ENCODE assay signal across 11 mouse cellular contexts in the genomic region with DNA sequence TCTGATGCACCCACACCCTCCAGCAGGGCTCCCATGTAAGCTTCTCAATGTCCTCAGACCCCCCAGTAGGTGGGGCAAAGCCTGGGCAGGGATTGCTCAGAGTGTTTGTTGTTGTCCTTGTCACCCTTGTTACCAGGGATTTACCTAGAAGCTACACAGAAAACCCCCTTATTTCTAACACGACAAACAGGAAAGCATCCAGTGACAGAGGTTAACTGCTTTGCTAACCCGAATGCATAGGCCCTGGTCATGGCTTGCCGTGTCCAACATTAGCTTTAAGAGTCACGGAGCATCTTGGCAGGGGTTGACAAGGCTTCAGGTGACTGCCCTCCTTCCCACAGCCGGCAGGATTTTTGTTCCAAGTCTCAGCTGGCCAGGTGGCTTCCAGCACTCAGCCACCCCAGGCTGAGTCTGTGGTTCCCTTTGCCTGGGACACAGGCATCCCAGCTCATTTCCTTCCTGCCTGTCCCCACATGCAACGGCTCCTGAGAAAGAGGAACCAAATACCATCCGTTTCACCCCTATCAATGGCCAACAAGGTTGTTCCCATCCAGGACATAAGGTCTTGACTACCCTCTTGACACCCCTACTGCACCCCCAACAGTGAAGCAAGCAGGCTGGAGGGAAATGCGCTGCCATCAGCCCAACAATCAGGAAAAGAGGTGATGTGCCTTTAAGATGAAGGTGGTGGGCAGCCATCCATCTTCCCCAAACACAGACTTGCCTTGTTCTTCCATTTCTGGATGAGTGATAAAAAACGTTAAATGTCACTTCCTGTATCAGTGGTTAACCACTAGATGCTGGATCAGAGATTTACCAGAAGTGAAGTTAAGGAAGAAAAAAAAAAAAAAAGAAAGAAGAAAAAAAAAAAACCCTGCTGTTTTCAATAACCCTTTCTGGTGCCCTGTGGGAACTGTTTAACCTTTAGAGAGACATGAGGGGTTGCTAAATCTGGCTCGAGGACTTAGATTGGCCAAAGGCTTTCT. TPM values are rescaled to one million over a fixed set of nuclear protein-coding genes. Genes with fewer than 3 reads are reported as not detected.
DNase-seq lines count a peak whose midpoint lies in the region; ATAC-seq lines count a peak whose summit lies in the region.
"Had no signal": no experiment of that assay in that cellular context is flagged by ENCODE, and none has a peak within 500 bp of the region (broad histone marks: within the 10 kb centered on the region; RNA-seq: fewer than 3 reads in every experiment).

No protein-coding gene starts in this region.

- H3K4me1 ChIP-seq in lung, embryonic 16.5 days (replicated peaks; ENCODE audit: control insufficient read depth, insufficient read depth, low read length): no peaks in the 10 kb centered on the region; the same call in 1 of the 2 replicates
- peaks cover 26% of the 10 kb centered on the region for H3K4me1 ChIP-seq in heart, embryonic 10.5 days
- no peaks in the 10 kb centered on the region for H3K4me1 ChIP-seq in hindbrain, embryonic 16.5 days (ENCODE audit: control insufficient read depth, insufficient read depth, low read depth, low read length)
- H3K4me1 ChIP-seq in midbrain, embryonic 13.5 days (replicated peaks): no peaks in the 10 kb centered on the region

- no peak overlapping the region for H3K9ac ChIP-seq in lung, embryonic 16.5 days (ENCODE audit: low read length)
- H3K9ac ChIP-seq in hindbrain, embryonic 16.5 days (ENCODE audit: low read depth, low read length): no peak overlapping the region
- no peak overlapping the region for H3K9ac ChIP-seq in midbrain, embryonic 13.5 days (replicated peaks)

- H3K36me3 ChIP-seq in lung, embryonic 16.5 days (ENCODE audit: control insufficient read depth, insufficient read depth, low read length): no peaks in the 10 kb centered on the region
- H3K36me3 ChIP-seq in heart, embryonic 10.5 days: no peaks in the 10 kb centered on the region
- H3K36me3 ChIP-seq in hindbrain, embryonic 16.5 days (ENCODE audit: control insufficient read depth, insufficient read depth, low read length): no peaks in the 10 kb centered on the region
- no peaks in the 10 kb centered on the region for H3K36me3 ChIP-seq in midbrain, embryonic 13.5 days

- no peak overlapping the region for H3K4me3 ChIP-seq in lung, embryonic 16.5 days (ENCODE audit: low read length)
- no peak overlapping the region for H3K4me3 ChIP-seq in heart, embryonic 10.5 days
- H3K4me3 ChIP-seq in hindbrain, embryonic 16.5 days (ENCODE audit: low read length): no peak overlapping the region
- no peak overlapping the region for H3K4me3 ChIP-seq in midbrain, embryonic 13.5 days (replicated peaks)

- H3K9me3 ChIP-seq in lung, embryonic 16.5 days (ENCODE audit: control insufficient read depth, low read length): no peaks in the 10 kb centered on the region
- H3K9me3 ChIP-seq in heart, embryonic 10.5 days: no peaks in the 10 kb centered on the region
- no peaks in the 10 kb centered on the region for H3K9me3 ChIP-seq in hindbrain, embryonic 16.5 days (ENCODE audit: control insufficient read depth, low read length)
- no peaks in the 10 kb centered on the region for H3K9me3 ChIP-seq in midbrain, embryonic 13.5 days

- H3K27me3 ChIP-seq in lung, embryonic 16.5 days (ENCODE audit: control insufficient read depth, insufficient read depth, low read depth, low read length): no peaks in the 10 kb centered on the region
- no peaks in the 10 kb centered on the region for H3K27me3 ChIP-seq in heart, embryonic 10.5 days (ENCODE audit: insufficient read depth, poor library complexity, severe bottlenecking)
- H3K27me3 ChIP-seq in hindbrain, embryonic 16.5 days (replicated peaks; ENCODE audit: control insufficient read depth, insufficient read depth, low read length): no peaks in the 10 kb centered on the region
- no peaks in the 10 kb centered on the region for H3K27me3 ChIP-seq in midbrain, embryonic 13.5 days

- H3K27ac ChIP-seq in lung, embryonic 16.5 days (ENCODE audit: low read length): peak overlapping the region; percentile 56; the same call in 1 of the 2 replicates
- H3K27ac ChIP-seq in heart, embryonic 10.5 days: peak overlapping the region; percentile 31; the same call in 1 of the 2 replicates
- no peak overlapping the region for H3K27ac ChIP-seq in hindbrain, embryonic 16.5 days (ENCODE audit: low read depth, low read length)
- H3K27ac ChIP-seq in midbrain, embryonic 13.5 days: no peak overlapping the region

- H3K4me2 ChIP-seq in lung, embryonic 16.5 days (ENCODE audit: low read depth, low read length): no peak overlapping the region
- H3K4me2 ChIP-seq in hindbrain, embryonic 16.5 days (ENCODE audit: low read length): no peak overlapping the region
- H3K4me2 ChIP-seq in midbrain, embryonic 13.5 days (replicated peaks): no peak overlapping the region

- WGBS in lung, embryonic 16.5 days: 47% methylated on average over 10 of the region's 10 CpGs
- WGBS in heart, embryonic 10.5 days: 57% methylated on average over 10 of the region's 10 CpGs
- WGBS in hindbrain, embryonic 16.5 days: 66% methylated on average over 10 of the region's 10 CpGs
- WGBS in midbrain, embryonic 13.5 days: 71% methylated on average over 10 of the region's 10 CpGs

- no peak for DNase-seq in lung, adult 18-20 months
- DNase-seq in Muller cell, postnatal 12 days (ENCODE audit: inconsistent ontology term): peak; percentile 66
- no peak for DNase-seq in heart, embryonic 10.5 days (ENCODE audit: low spot score)
- DNase-seq in ovary, postnatal 10 days (ENCODE audit: low spot score): no peak
- DNase-seq: layer of hippocampus, postnatal 36 days had no signal

- no peak for ATAC-seq in lung, embryonic 16.5 days (ENCODE audit: low read depth)
- 0 out of 2 replicates have a peak, but pooled peaks have one; percentile 28 for ATAC-seq in megakaryocyte-erythroid progenitor cell, adult 5-6 weeks (replicated peaks; ENCODE audit: low FRiP score, low TSS enrichment, poor library complexity, severe bottlenecking)
- ATAC-seq in hindbrain, embryonic 16.5 days: no peak
- ATAC-seq in midbrain, embryonic 13.5 days: no peak

RNA-seq across cellular contexts. Expression of gene Bcl2l14, which starts 29.5 kb away (rescaled TPM):
- 5.0 and 5.4 TPM in 2 replicates for polyA plus RNA-seq in lung, embryonic 16.5 days (2015; fragmentation: Nextera tagmentation; extraction: Ambion mirVana)
- 0.09 and 0.33 TPM in 2 replicates for polyA plus RNA-seq in heart, embryonic 10.5 days (2016; fragmentation: Nextera tagmentation; extraction: Ambion mirVana)
- total RNA-seq in megakaryocyte-erythroid progenitor cell, adult 5-6 weeks (2014; fragmentation: Nextera tagmentation): 1.0 and 1.4 TPM in 2 replicates
- total RNA-seq in megakaryocyte-erythroid progenitor cell, adult 5-6 weeks (2017): 0.88 TPM in 1 of 2 replicates, not detected in the other
- polyA plus RNA-seq in hindbrain, embryonic 16.5 days (2015; fragmentation: Nextera tagmentation; extraction: Ambion mirVana): 0.07 and 0.10 TPM in 2 replicates
- polyA plus RNA-seq in midbrain, embryonic 13.5 days (2015; fragmentation: Nextera tagmentation; extraction: Ambion mirVana): not detected in 2 replicates
- total RNA-seq: layer of hippocampus, postnatal 36 days had no signal
- polyA plus RNA-seq: cortical plate, adult 2 months; neural tube, embryonic 11.5 days had no signal

Comparison
In these comparisons a context has a peak if more than half of its experiments do, and no peak if none do; other contexts are left out.
1. H3K27ac ChIP-seq: peak in lung, embryonic 16.5 days (single experiment) and heart, embryonic 10.5 days (single experiment); none in hindbrain, embryonic 16.5 days (single experiment) and midbrain, embryonic 13.5 days (single experiment).